Mouse (Mus musculus) embryonic facial prominence, embryonic 12.5 days (tissue): ENCODE measurements at regions not wholly inside any gene's neighbourhood (a gene's known extent, or its start where the extent isn't known, plus 50 kb on each side); places are given as distances from the start of the nearest gene placed in this dataset.
"Not testable (repeated sequence)": the region's sequence is repeated elsewhere in the genome, so short reads cannot be mapped to it uniquely, and the experiment has no call there.

Source experiments
- ATAC-seq: fragments of 200-750 bp; cut with Nextera tagmentation; 2 replicates; pipeline ENCODE4 v1.8.0; 2017; ENCODE audit not compliant: insufficient number of reproducible peaks, insufficient read depth, low FRiP score, low TSS enrichment
- H3K27ac ChIP-seq: fragments of 300-500 bp; sonication (generic); 2 replicates; pipeline ENCODE4 v1.5.1; 2016; ENCODE audit warnings: mild to moderate bottlenecking
- H3K27me3 ChIP-seq: fragments of 300-500 bp; sonication (generic); 2 replicates; pipeline ENCODE4 v1.6.1; 2016; ENCODE audit warnings: mild to moderate bottlenecking, moderate library complexity
- H3K36me3 ChIP-seq: fragments of 300-500 bp; sonication (generic); 2 replicates; pipeline ENCODE4 v1.6.1; 2016; ENCODE audit warnings: mild to moderate bottlenecking
- H3K4me1 ChIP-seq: fragments of 300-500 bp; sonication (generic); 2 replicates; pipeline ENCODE4 v1.6.1; 2016
- H3K4me2 ChIP-seq: fragments of 300-500 bp; sonication (generic); replicated peaks from 2 replicates; pipeline ENCODE4 v1.6.1; 2016; ENCODE audit warnings: mild to moderate bottlenecking, moderate library complexity
- H3K4me3 ChIP-seq: fragments of 300-500 bp; sonication (generic); 2 replicates; pipeline ENCODE4 v1.5.1; 2016; ENCODE audit warnings: mild to moderate bottlenecking
- H3K9ac ChIP-seq: fragments of 300-500 bp; sonication (generic); 2 replicates; pipeline ENCODE4 v1.6.1; 2016; ENCODE audit warnings: mild to moderate bottlenecking, moderate library complexity
- H3K9me3 ChIP-seq: fragments of 300-500 bp; sonication (generic); 2 replicates; pipeline ENCODE4 v1.6.1; 2016; ENCODE audit warnings: mild to moderate bottlenecking, moderate library complexity
- WGBS: fragments of 180-500 bp; shearing (Covaris S2); methylation state at CpG from one replicate; pipeline ENCODE4 v1.1.7; 2016; 5-methylcytosine and 5-hydroxymethylcytosine counted together

GRCm38 (mm10) chr4:3260061-3260460 is 74.9 kb upstream of the Vmn1r3 start:
- not testable (repeated sequence) for H3K4me1 ChIP-seq, ATAC-seq
- WGBS = 82% methylated on average over 6 of the region's 6 CpGs

GRCm38 (mm10) chr4:3252606-3253281 is 67.6 kb upstream of the Vmn1r3 start:
- WGBS = 86% methylated on average over 21 of the region's 21 CpGs
- not testable (repeated sequence) for H3K4me3 ChIP-seq, H3K27me3 ChIP-seq, H3K27ac ChIP-seq, H3K4me2 ChIP-seq, H3K9ac ChIP-seq, ATAC-seq, H3K36me3 ChIP-seq, H3K4me1 ChIP-seq
- peaks cover 46% of the 10 kb centered on the region for H3K9me3 ChIP-seq

More at GRCm38 (mm10) chr4:3260061-3260460, 74.9 kb upstream of the Vmn1r3 start:
- H3K27me3 ChIP-seq, H3K4me3 ChIP-seq, H3K9me3 ChIP-seq, H3K4me2 ChIP-seq, H3K9ac ChIP-seq, H3K27ac ChIP-seq, H3K36me3 ChIP-seq: not testable (repeated sequence)

DNA sequence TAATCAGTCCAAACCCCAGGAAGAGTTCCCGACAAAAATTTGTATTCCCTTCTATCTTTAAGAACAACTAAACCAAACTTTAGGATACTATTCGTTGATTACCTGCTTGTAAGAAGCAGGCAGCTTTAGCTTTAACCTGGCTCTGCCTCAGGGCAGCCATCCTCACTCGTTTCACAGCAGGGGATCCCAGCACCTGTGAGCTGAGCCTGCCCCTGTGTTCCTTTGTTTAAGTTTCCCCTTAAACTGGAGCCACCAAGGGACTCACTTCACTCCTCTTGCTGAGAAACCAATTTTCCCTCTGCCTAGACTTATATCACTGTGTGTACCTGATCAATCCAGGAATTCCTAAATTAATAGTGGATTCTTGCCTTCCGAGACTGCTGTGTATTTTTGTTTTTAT is 65.1 kb upstream of the Vmn1r3 start:
- not testable (repeated sequence) for H3K4me1 ChIP-seq, H3K4me3 ChIP-seq, H3K9ac ChIP-seq, ATAC-seq, H3K27me3 ChIP-seq, H3K36me3 ChIP-seq, H3K27ac ChIP-seq, H3K4me2 ChIP-seq
- H3K9me3 ChIP-seq = peaks cover 43% of the 10 kb centered on the region
- WGBS = 45% methylated on average over 4 of the region's 4 CpGs

- peaks cover 15% of the 10 kb centered on the region for H3K9me3 ChIP-seq
- WGBS = 74% methylated on average over 6 of the region's 6 CpGs
- H3K4me1 ChIP-seq, H3K4me3 ChIP-seq, H3K36me3 ChIP-seq, H3K27me3 ChIP-seq, H3K9ac ChIP-seq, H3K4me2 ChIP-seq, ATAC-seq, H3K27ac ChIP-seq: not testable (repeated sequence)
Observed at GRCm38 (mm10) chr4:3242011-3242410, 56.9 kb upstream of the Vmn1r3 start.

DNA sequence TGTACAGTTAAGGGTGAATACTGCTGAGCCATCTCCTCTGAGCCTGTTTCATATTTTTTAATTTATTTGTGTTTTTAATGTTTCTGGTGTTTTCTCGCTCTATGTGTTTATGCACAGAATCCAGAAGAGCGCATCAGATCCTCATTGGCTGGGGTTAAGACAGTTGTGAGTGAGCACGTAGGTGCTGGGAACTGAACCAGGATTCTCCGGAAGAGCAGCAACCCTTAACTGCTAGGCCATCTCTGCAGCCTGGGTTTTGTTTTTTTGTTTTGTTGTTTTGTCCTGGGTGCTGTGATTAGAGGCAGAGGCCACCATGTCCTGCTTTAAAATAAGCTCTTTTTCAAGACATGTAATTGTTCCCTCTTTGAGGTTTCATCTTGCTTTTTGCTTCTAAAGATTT is 56.2 kb upstream of the Vmn1r3 start:
- not testable (repeated sequence) for H3K4me3 ChIP-seq, H3K4me2 ChIP-seq, H3K4me1 ChIP-seq, H3K9ac ChIP-seq, H3K36me3 ChIP-seq, ATAC-seq, H3K27me3 ChIP-seq, H3K27ac ChIP-seq
- 72% methylated on average over 4 of the region's 4 CpGs for WGBS
- H3K9me3 ChIP-seq = peaks cover 15% of the 10 kb centered on the region

- not testable (repeated sequence) for H3K4me1 ChIP-seq, H3K27me3 ChIP-seq, H3K9ac ChIP-seq, ATAC-seq, H3K36me3 ChIP-seq, H3K27ac ChIP-seq, H3K4me2 ChIP-seq, H3K4me3 ChIP-seq
- 64% methylated on average over 6 of the region's 6 CpGs for WGBS
- H3K9me3 ChIP-seq = peaks cover 18% of the 10 kb centered on the region
Observed at GRCm38 (mm10) chr4:3238493-3238892, 53.3 kb upstream of the Vmn1r3 start.

DNA sequence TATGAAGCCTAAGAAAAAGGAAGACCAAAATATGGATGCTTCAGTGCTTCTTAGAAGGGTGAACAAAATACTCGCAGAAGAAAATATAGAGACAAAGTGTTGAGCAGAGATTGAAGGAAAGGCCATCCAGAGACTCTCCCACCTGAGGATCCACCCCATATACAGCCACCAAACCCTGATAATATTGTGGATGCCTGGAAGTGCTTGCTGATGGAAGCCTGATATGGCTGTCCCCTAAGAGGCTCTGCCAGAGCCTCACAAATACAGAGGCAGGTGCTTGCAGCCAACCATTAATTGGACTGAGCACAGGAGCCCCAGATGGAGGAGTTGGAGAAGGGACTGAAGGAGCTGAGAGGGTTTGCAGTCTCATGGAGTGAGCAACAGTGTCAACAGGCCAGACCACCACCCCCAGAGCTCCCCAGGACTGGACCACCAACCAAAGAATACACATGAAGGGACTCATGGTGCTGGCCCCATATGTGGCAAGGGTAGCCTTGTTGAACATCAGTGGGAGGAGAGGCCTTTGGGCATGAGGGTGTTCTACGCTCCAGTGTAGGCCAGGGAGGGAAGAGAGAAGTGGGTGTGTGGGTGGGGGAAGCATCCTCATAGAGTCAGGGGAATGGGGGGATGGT is 51.1 kb upstream of the Vmn1r3 start:
- H3K4me2 ChIP-seq, H3K36me3 ChIP-seq, H3K4me1 ChIP-seq, H3K4me3 ChIP-seq, H3K9ac ChIP-seq, H3K27me3 ChIP-seq, H3K27ac ChIP-seq: not testable (repeated sequence)
- ATAC-seq = peak; percentile 78
- WGBS = 26% methylated on average over 2 of the region's 2 CpGs
- H3K9me3 ChIP-seq = peaks cover 17% of the 10 kb centered on the region
